In the genomic region with DNA sequence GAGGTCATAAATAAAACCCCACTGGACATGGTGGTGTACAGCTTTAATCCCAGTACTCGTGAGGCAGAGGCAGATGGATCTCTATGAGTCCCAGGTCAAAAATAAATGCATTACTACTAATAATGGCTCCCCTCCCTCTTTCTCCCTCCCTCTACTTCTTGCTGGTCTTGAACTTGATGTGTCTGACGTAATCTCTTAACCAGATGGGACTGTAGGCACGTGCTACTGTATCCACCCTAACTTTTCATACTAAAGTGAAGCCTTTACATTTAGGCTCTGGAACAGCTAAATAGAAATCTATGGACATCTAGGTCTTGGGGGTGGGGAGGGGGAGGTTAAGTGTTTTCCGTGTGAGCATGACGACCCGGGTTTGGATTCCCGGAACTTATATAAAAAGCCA, we compare ENCODE assay signal across 8 mouse cellular contexts. TPM values are rescaled to one million over a fixed set of nuclear protein-coding genes. Genes with fewer than 3 reads are reported as not detected.
A peak's percentile ranks its signal among the peaks of the same experiment; 100 is the strongest.
DNase-seq lines count a peak whose midpoint lies in the region; ATAC-seq and TF ChIP-seq lines count a peak whose summit lies in the region.

No protein-coding gene starts in this region.

- no peak for ATAC-seq in liver, embryonic 15.5 days (ENCODE audit: insufficient read depth)

- no peaks in the 10 kb centered on the region for H3K9me3 ChIP-seq in heart, embryonic 10.5 days
- H3K9me3 ChIP-seq in ES-Bruce4 (replicated peaks; ENCODE audit: control insufficient read depth, insufficient read depth, low read length, poor library complexity, severe bottlenecking), result no peaks in the 10 kb centered on the region
- H3K9me3 ChIP-seq in hindbrain, embryonic 10.5 days, result no peaks in the 10 kb centered on the region
- no peaks in the 10 kb centered on the region for H3K9me3 ChIP-seq in liver, embryonic 15.5 days (replicated peaks)

- H3K36me3 ChIP-seq in heart, embryonic 10.5 days, result no peaks in the 10 kb centered on the region
- no peaks in the 10 kb centered on the region; the same call in 1 of the 2 replicates for H3K36me3 ChIP-seq in heart, adult 2 months (ENCODE audit: control insufficient read depth, insufficient read depth, low read length)
- H3K36me3 ChIP-seq in ES-Bruce4 (ENCODE audit: control insufficient read depth, insufficient read depth, low read length, poor library complexity, severe bottlenecking), result no peaks in the 10 kb centered on the region
- H3K36me3 ChIP-seq in hindbrain, embryonic 10.5 days, result peaks cover 10% of the 10 kb centered on the region
- peaks cover 27% of the 10 kb centered on the region for H3K36me3 ChIP-seq in liver, embryonic 15.5 days (replicated peaks)

- TF ChIP-seq CTCF in heart, adult 2 months (IDR thresholded peaks at IDR 0.05), result no peak
- TF ChIP-seq CTCF in ES-Bruce4 (IDR thresholded peaks at IDR 0.05; ENCODE audit: low read depth, low read length), result no peak

- no peak overlapping the region for H3K9ac ChIP-seq in heart, adult 2 months (ENCODE audit: low read depth, low read length)
- H3K9ac ChIP-seq in ES-Bruce4 (ENCODE audit: low read depth, poor library complexity, severe bottlenecking), result peak overlapping the region; percentile 54
- peak overlapping the region; percentile 90 for H3K9ac ChIP-seq in liver, embryonic 15.5 days

- H3K4me3 ChIP-seq in heart, embryonic 10.5 days, result peak overlapping the region; percentile 70
- no peak overlapping the region for H3K4me3 ChIP-seq in heart, adult 2 months
- peak overlapping the region; percentile 90 for H3K4me3 ChIP-seq in ES-Bruce4 (ENCODE audit: low read depth, low read length)
- peak overlapping the region; percentile 72 for H3K4me3 ChIP-seq in hindbrain, embryonic 10.5 days
- H3K4me3 ChIP-seq in liver, embryonic 15.5 days (replicated peaks), result peak overlapping the region; percentile 73

- peak overlapping the region; percentile 93 for H3K4me2 ChIP-seq in liver, embryonic 15.5 days

- H3K27me3 ChIP-seq in heart, embryonic 10.5 days (ENCODE audit: insufficient read depth, poor library complexity, severe bottlenecking), result no peaks in the 10 kb centered on the region
- H3K27me3 ChIP-seq in heart, adult 2 months (ENCODE audit: control insufficient read depth, insufficient read depth, low read length), result no peaks in the 10 kb centered on the region
- H3K27me3 ChIP-seq in ES-Bruce4 (ENCODE audit: control insufficient read depth, insufficient read depth, low read length, poor library complexity, severe bottlenecking), result no peaks in the 10 kb centered on the region
- H3K27me3 ChIP-seq in hindbrain, embryonic 10.5 days (ENCODE audit: insufficient read depth, poor library complexity, severe bottlenecking), result no peaks in the 10 kb centered on the region
- no peaks in the 10 kb centered on the region for H3K27me3 ChIP-seq in liver, embryonic 15.5 days

- no peak for DNase-seq in heart, embryonic 10.5 days (ENCODE audit: low spot score)
- no peak for DNase-seq in heart, adult 2 months
- no peak for DNase-seq in hindbrain, embryonic 10.5 days (ENCODE audit: low spot score)
- DNase-seq in left cerebral cortex, adult 9 months (ENCODE audit: low spot score in 2 of 2), result no peak
- no peak for DNase-seq in right cerebral cortex, adult 18-20 months
- no peak for DNase-seq in adrenal gland, postnatal 10 days

- TF ChIP-seq POLR2A in heart, adult 2 months (IDR thresholded peaks at IDR 0.05; ENCODE audit: insufficient read depth, low read depth, low read length), result no peak
- no peak for TF ChIP-seq POLR2A in ES-Bruce4 (IDR thresholded peaks at IDR 0.05; ENCODE audit: insufficient read depth, low read length)

- H3K79me2 ChIP-seq in heart, adult 2 months (replicated peaks; ENCODE audit: control insufficient read depth, insufficient read depth, low read length), result no peaks in the 10 kb centered on the region

- intact Hi-C loops in heart, adult 2 months (cut with DNase I), result loop anchor here (2.0 kb wide), 1 partner anchor 16 kb away; no protein-coding TSS in a partner anchor

- H3K27ac ChIP-seq in heart, embryonic 10.5 days, result peak overlapping the region; percentile 95
- H3K27ac ChIP-seq in heart, adult 2 months, result no peak overlapping the region
- H3K27ac ChIP-seq in ES-Bruce4 (ENCODE audit: insufficient read depth, low read length), result peak overlapping the region; percentile 2; the same call in 1 of the 2 replicates
- peak overlapping the region; percentile 98 for H3K27ac ChIP-seq in hindbrain, embryonic 10.5 days
- peak overlapping the region; percentile 100 for H3K27ac ChIP-seq in liver, embryonic 15.5 days (replicated peaks)

- peaks cover 28% of the 10 kb centered on the region for H3K4me1 ChIP-seq in heart, embryonic 10.5 days
- peaks cover 3% of the 10 kb centered on the region for H3K4me1 ChIP-seq in heart, adult 2 months (ENCODE audit: control insufficient read depth, insufficient read depth, low read length)
- H3K4me1 ChIP-seq in ES-Bruce4 (ENCODE audit: control insufficient read depth, insufficient read depth, low read length), result no peaks in the 10 kb centered on the region
- peaks cover 58% of the 10 kb centered on the region for H3K4me1 ChIP-seq in hindbrain, embryonic 10.5 days (replicated peaks)
- peaks cover 53% of the 10 kb centered on the region for H3K4me1 ChIP-seq in liver, embryonic 15.5 days (replicated peaks)

- TF ChIP-seq EP300 in heart, adult 2 months (IDR thresholded peaks at IDR 0.05; ENCODE audit: insufficient read depth, low read depth, low read length), result no peak
- no peak for TF ChIP-seq EP300 in ES-Bruce4 (IDR thresholded peaks at IDR 0.05; ENCODE audit: insufficient read depth, low read depth, low read length)

- WGBS in heart, embryonic 10.5 days, result 89% methylated on average over 7 of the region's 7 CpGs
- WGBS in heart, adult 2 months, result 67% methylated on average over 7 of the region's 7 CpGs
- WGBS in hindbrain, embryonic 10.5 days, result 90% methylated on average over 7 of the region's 7 CpGs
- WGBS in liver, embryonic 15.5 days (ENCODE audit: insufficient replicate concordance), result 59% methylated on average over 7 of the region's 7 CpGs

RNA-seq across cellular contexts. Expression of a gene that starts 10.2 kb away (rescaled TPM):
- polyA plus RNA-seq in heart, embryonic 10.5 days (2016; fragmentation: Nextera tagmentation; extraction: Ambion mirVana), result 11.0 and 12.0 TPM in 2 replicates
- total RNA-seq in heart, adult 2 months (2021), result 10 to 100 TPM; 35.9 to 42.0 TPM
- 14.6 and 15.0 TPM in 2 replicates for polyA plus RNA-seq in heart, adult 2 months (2012; rRNA removed)
- 37.2 and 38.4 TPM in 2 replicates for polyA plus RNA-seq in ES-Bruce4 (2011; ENCODE audit: insufficient read depth, insufficient read length, low read depth, missing spikeins)
- polyA plus RNA-seq in hindbrain, embryonic 10.5 days (2016; fragmentation: Nextera tagmentation; extraction: Ambion mirVana), result 17.2 and 17.7 TPM in 2 replicates
- polyA plus RNA-seq in liver, embryonic 15.5 days (2015; fragmentation: Nextera tagmentation; extraction: Ambion mirVana), result 13.3 and 14.1 TPM in 2 replicates
- total RNA-seq in adrenal gland, postnatal 10 days (2021), result 10 to 100 TPM; 46.2 TPM

RNA-seq across cellular contexts. Expression of a gene that starts 32.0 kb away (rescaled TPM):
- polyA plus RNA-seq in heart, embryonic 10.5 days (2016; fragmentation: Nextera tagmentation; extraction: Ambion mirVana), result 9.0 and 11.8 TPM in 2 replicates
- 1 to 10 TPM; 3.2 to 4.8 TPM for total RNA-seq in heart, adult 2 months (2021)
- polyA plus RNA-seq in heart, adult 2 months (2012; rRNA removed), result 4.4 and 6.1 TPM in 2 replicates
- polyA plus RNA-seq in ES-Bruce4 (2011; ENCODE audit: insufficient read depth, insufficient read length, low read depth, missing spikeins), result 26.3 and 26.8 TPM in 2 replicates
- polyA plus RNA-seq in hindbrain, embryonic 10.5 days (2016; fragmentation: Nextera tagmentation; extraction: Ambion mirVana), result 24.7 and 29.9 TPM in 2 replicates
- 5.6 and 5.7 TPM in 2 replicates for polyA plus RNA-seq in liver, embryonic 15.5 days (2015; fragmentation: Nextera tagmentation; extraction: Ambion mirVana)
- total RNA-seq in adrenal gland, postnatal 10 days (2021), result 10 to 100 TPM in 1 of 2 experiments, 1 to 10 TPM in 1; 7.9 to 11.1 TPM

RNA-seq across cellular contexts. Expression of a gene that starts 51.1 kb away (rescaled TPM):
- 2.2 and 2.9 TPM in 2 replicates for polyA plus RNA-seq in heart, embryonic 10.5 days (2016; fragmentation: Nextera tagmentation; extraction: Ambion mirVana)
- 1 to 10 TPM; 6.9 to 9.3 TPM for total RNA-seq in heart, adult 2 months (2021)
- 3.6 and 4.4 TPM in 2 replicates for polyA plus RNA-seq in heart, adult 2 months (2012; rRNA removed)
- 0.39 and 0.49 TPM in 2 replicates for polyA plus RNA-seq in ES-Bruce4 (2011; ENCODE audit: insufficient read depth, insufficient read length, low read depth, missing spikeins)
- 2.7 and 2.9 TPM in 2 replicates for polyA plus RNA-seq in hindbrain, embryonic 10.5 days (2016; fragmentation: Nextera tagmentation; extraction: Ambion mirVana)
- 2.8 TPM in 2 replicates for polyA plus RNA-seq in liver, embryonic 15.5 days (2015; fragmentation: Nextera tagmentation; extraction: Ambion mirVana)
- 10 to 100 TPM in 1 of 2 experiments, 1 to 10 TPM in 1; 6.7 to 38.4 TPM for total RNA-seq in adrenal gland, postnatal 10 days (2021)
